Mouse (Mus musculus) left cerebral cortex, postnatal 4 days (tissue): ENCODE data around the gene Reps2. TPM values are rescaled to one million over a fixed set of nuclear protein-coding genes. Genes with fewer than 3 reads are reported as not detected.

Source experiments
- DNase-seq: peaks from one replicate; pipeline ENCODE4 v3.0.0-alpha.2; 2022
- intact Hi-C: fragments of 180-260 bp; cut with DNase I; formaldehyde crosslinking; loops from one replicate; pipeline ENCODE4 v1.15.1; 2025
- total RNA-seq, 2 experiments: library from RNA; stranded (reverse); gene quantifications; 2 replicates each; pipeline ENCODE4 v1.2.3; 2021

Gene Reps2
- total RNA-seq, 2 experiments from 2014 or later = 65.3 to 69.9 TPM

GRCm38 (mm10) chrX:162503436-162503835, 140.0 kb downstream of the Reps2 start:
- DNase-seq = no peak
- intact Hi-C loops = loop anchor here (10.0 kb wide), 1 partner anchor 261 kb away; the partner anchor contains the start of gene Rbbp7

GRCm38 (mm10) chrX:162500962-162501361, 142.5 kb downstream of the Reps2 start:
- DNase-seq = no peak
- intact Hi-C loops = loop anchor here (10.0 kb wide), 1 partner anchor 264 kb away; the partner anchor contains the start of gene Rbbp7

GRCm38 (mm10) chrX:162496485-162496884, 147.0 kb downstream of the Reps2 start:
- intact Hi-C loops = no loop called here
- no peak for DNase-seq

- no peak for DNase-seq
- intact Hi-C loops = no loop called here
Observed at GRCm38 (mm10) chrX:162488630-162489029, 154.8 kb downstream of the Reps2 start.

GRCm38 (mm10) chrX:162487734-162488133, 155.7 kb downstream of the Reps2 start:
- intact Hi-C loops = no loop called here
- DNase-seq = no peak

GRCm38 (mm10) chrX:162470213-162470612, 173.2 kb downstream of the Reps2 start:
- intact Hi-C loops = no loop called here
- DNase-seq = no peak

- intact Hi-C loops = no loop called here
- no peak for DNase-seq
Observed at GRCm38 (mm10) chrX:162462156-162462555, 181.3 kb downstream of the Reps2 start.

GRCm38 (mm10) chrX:162456445-162456844, 187.0 kb downstream of the Reps2 start:
- intact Hi-C loops = no loop called here
- no peak for DNase-seq

- intact Hi-C loops = no loop called here
- no peak for DNase-seq
Observed at GRCm38 (mm10) chrX:162455364-162455763, 188.1 kb downstream of the Reps2 start.

- intact Hi-C loops = no loop called here
- DNase-seq = no peak
Observed at GRCm38 (mm10) chrX:162453821-162454402, 189.5 kb downstream of the Reps2 start.

GRCm38 (mm10) chrX:162452642-162453041, 190.8 kb downstream of the Reps2 start:
- intact Hi-C loops = no loop called here
- DNase-seq = no peak

- no peak for DNase-seq
- intact Hi-C loops = no loop called here
Observed at GRCm38 (mm10) chrX:162447974-162448373, 195.5 kb downstream of the Reps2 start.

- DNase-seq = no peak
- intact Hi-C loops = no loop called here
Observed at GRCm38 (mm10) chrX:162446678-162447318, 196.7 kb downstream of the Reps2 start.

- intact Hi-C loops = no loop called here
- DNase-seq = no peak
Observed at GRCm38 (mm10) chrX:162443387-162443786, 200.1 kb downstream of the Reps2 start.

- intact Hi-C loops = no loop called here
- no peak for DNase-seq
Observed at GRCm38 (mm10) chrX:162442970-162443369, 200.5 kb downstream of the Reps2 start.

- DNase-seq = no peak
- intact Hi-C loops = no loop called here
Observed at GRCm38 (mm10) chrX:162432776-162433543, 210.5 kb downstream of the Reps2 start.

GRCm38 (mm10) chrX:162427698-162428097, 215.8 kb downstream of the Reps2 start:
- intact Hi-C loops = no loop called here
- no peak for DNase-seq

- intact Hi-C loops = no loop called here
- DNase-seq = no peak
Observed at GRCm38 (mm10) chrX:162419431-162419830, 224.0 kb downstream of the Reps2 start.

GRCm38 (mm10) chrX:162413124-162413523, 230.3 kb downstream of the Reps2 start:
- intact Hi-C loops = no loop called here
- no peak for DNase-seq

- no peak for DNase-seq
- intact Hi-C loops = no loop called here
Observed at GRCm38 (mm10) chrX:162407291-162407690, 236.2 kb downstream of the Reps2 start.

GRCm38 (mm10) chrX:162402487-162402886, 241.0 kb downstream of the Reps2 start:
- no peak for DNase-seq
- intact Hi-C loops = no loop called here

- intact Hi-C loops = no loop called here
- DNase-seq = no peak
Observed at GRCm38 (mm10) chrX:162380730-162381129, 262.7 kb downstream of the Reps2 start.
